Mouse (Mus musculus): ENCODE measurements around the gene Rcbtb2. TPM values are rescaled to one million over a fixed set of nuclear protein-coding genes. Genes with fewer than 3 reads are reported as not detected.

The Rcbtb2 gene
- polyA plus RNA-seq (2014; fragmentation: Nextera tagmentation; extraction: Ambion mirVana), result 203 and 209 TPM in 2 replicates

DNA sequence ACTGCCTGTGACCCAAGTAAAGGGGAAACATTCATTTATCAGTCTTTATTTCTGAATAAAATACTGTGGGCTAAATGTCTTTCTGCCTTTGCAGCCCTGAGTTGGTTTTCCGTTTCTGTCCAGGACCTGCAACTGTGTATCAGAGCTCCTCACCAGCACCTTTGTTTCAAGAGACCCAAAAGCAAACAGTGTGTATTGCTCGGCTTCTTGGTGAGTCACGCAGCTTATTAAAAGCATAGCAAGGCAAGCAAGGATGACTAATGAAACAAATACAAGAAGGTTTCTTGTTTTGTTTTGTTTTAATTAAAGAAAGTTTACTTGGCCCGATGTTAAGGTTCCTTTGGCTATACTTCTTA lies at the start of gene Rcbtb2:
Gene Rcbtb2 (plus strand): TSS at position 115 of the 356 bp plus-strand sequence.
- H3K27ac ChIP-seq (replicated peaks; ENCODE audit: low read depth, low read length), result no peak within 1 kb of the TSS
- DNase-seq (ENCODE audit: low spot score) (no peak), ATAC-seq (replicated peaks; ENCODE audit: insufficient number of reproducible peaks, low FRiP score, low TSS enrichment, low read depth) (no peak)
- H3K9me3 ChIP-seq (replicated peaks; ENCODE audit: control insufficient read depth, low read length), result no peaks in the 10 kb centered on the region
- no peaks in the 10 kb centered on the region for H3K36me3 ChIP-seq (replicated peaks; ENCODE audit: control insufficient read depth, insufficient read depth, low read depth, low read length)
- H3K9ac ChIP-seq (replicated peaks; ENCODE audit: low read length), result no peak within 1 kb of the TSS
- no peak within 1 kb of the TSS for H3K4me2 ChIP-seq (ENCODE audit: low read depth, low read length)
- H3K27me3 ChIP-seq (ENCODE audit: control insufficient read depth, insufficient read depth, low read length), result no peaks in the 10 kb centered on the region
- H3K4me3 ChIP-seq (ENCODE audit: low read depth, low read length), result no peak within 1 kb of the TSS
- no peaks in the 10 kb centered on the region for H3K4me1 ChIP-seq (ENCODE audit: control insufficient read depth, insufficient read depth, low read length)
- 47% methylated on average over 4 of the region's 4 CpGs for WGBS

DNA sequence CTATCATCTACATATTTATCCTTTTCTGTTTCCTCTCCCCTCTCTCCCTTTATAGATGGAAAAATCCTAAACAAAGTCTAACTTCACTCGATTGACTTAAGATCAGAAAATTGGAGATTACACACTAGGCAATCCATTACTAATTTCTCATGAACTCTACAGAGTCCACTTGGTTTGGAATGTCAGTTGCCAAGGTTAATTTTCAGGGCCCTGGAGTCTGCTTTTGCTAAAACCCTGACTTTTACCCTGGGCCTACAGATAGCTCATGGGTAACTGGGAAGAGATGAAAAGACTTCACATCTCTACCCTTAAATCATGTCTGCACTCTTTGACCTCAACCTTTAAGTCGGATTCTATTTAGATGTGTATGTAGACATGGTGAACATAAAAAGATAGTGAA lies 39.3 kb upstream of the Rcbtb2 start:
- no peaks in the 10 kb centered on the region for H3K36me3 ChIP-seq (replicated peaks; ENCODE audit: control insufficient read depth, insufficient read depth, low read depth, low read length)
- no peak for ATAC-seq (replicated peaks; ENCODE audit: insufficient number of reproducible peaks, low FRiP score, low TSS enrichment, low read depth)
- H3K27me3 ChIP-seq (ENCODE audit: control insufficient read depth, insufficient read depth, low read length), result no peaks in the 10 kb centered on the region
- no peak overlapping the region for H3K9ac ChIP-seq (replicated peaks; ENCODE audit: low read length)
- WGBS, result 85% methylated on average over 2 of the region's 2 CpGs
- DNase-seq (ENCODE audit: low spot score), result no peak
- no peak overlapping the region for H3K4me3 ChIP-seq (ENCODE audit: low read depth, low read length)
- no peak overlapping the region for H3K27ac ChIP-seq (replicated peaks; ENCODE audit: low read depth, low read length)
- no peaks in the 10 kb centered on the region for H3K9me3 ChIP-seq (replicated peaks; ENCODE audit: control insufficient read depth, low read length)
- H3K4me2 ChIP-seq (ENCODE audit: low read depth, low read length), result no peak overlapping the region
- H3K4me1 ChIP-seq (ENCODE audit: control insufficient read depth, insufficient read depth, low read length), result no peaks in the 10 kb centered on the region

DNA sequence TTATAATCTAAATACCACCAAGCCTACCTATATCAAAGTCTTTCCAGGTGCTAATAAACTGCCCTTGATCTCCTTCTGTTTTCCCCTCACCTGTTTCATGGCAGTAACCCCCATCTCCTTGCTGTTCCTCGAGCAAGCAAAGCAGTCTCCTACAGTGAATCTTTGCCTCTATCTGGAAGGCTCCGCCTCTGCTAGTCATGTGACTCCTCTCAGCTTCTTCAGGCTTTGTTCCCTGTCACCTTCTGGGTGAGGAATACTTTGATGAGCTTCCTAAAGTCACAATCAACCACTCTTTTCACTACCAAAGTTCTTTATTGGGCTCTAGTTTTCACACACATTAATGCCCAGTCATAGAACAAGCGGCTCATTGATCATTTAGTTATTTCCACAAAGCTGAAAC lies 36.4 kb upstream of the Rcbtb2 start:
- WGBS, result 64% methylated on average over 3 of the region's 3 CpGs
- H3K4me3 ChIP-seq (ENCODE audit: low read depth, low read length), result no peak overlapping the region
- no peaks in the 10 kb centered on the region for H3K4me1 ChIP-seq (ENCODE audit: control insufficient read depth, insufficient read depth, low read length)
- ATAC-seq (replicated peaks; ENCODE audit: insufficient number of reproducible peaks, low FRiP score, low TSS enrichment, low read depth) (no peak), DNase-seq (ENCODE audit: low spot score) (no peak)
- no peak overlapping the region for H3K4me2 ChIP-seq (ENCODE audit: low read depth, low read length)
- H3K27me3 ChIP-seq (ENCODE audit: control insufficient read depth, insufficient read depth, low read length), result no peaks in the 10 kb centered on the region
- H3K9ac ChIP-seq (replicated peaks; ENCODE audit: low read length), result no peak overlapping the region
- no peaks in the 10 kb centered on the region for H3K36me3 ChIP-seq (replicated peaks; ENCODE audit: control insufficient read depth, insufficient read depth, low read depth, low read length)
- no peak overlapping the region for H3K27ac ChIP-seq (replicated peaks; ENCODE audit: low read depth, low read length)
- no peaks in the 10 kb centered on the region for H3K9me3 ChIP-seq (replicated peaks; ENCODE audit: control insufficient read depth, low read length)

DNA sequence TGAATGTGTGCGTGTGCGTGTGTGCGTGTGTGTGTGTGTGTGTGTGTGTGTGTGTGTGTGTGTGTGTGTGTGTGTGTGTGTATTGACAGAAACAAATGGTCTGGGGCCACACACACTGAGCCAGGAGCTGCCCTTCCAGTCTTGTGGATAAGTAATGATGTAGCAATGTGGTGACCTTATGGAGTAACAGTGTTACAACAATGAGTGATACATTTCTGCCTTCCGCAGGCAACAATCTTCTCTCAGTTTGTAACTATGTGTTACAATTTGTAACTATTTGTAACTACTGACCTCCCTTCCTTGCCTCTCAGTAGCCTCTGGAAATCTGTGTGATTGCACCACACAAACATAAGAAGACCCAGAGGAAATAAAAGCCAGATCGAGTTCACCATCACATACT lies 35.6 kb upstream of the Rcbtb2 start:
- no peak overlapping the region for H3K9ac ChIP-seq (replicated peaks; ENCODE audit: low read length)
- ATAC-seq (replicated peaks; ENCODE audit: insufficient number of reproducible peaks, low FRiP score, low TSS enrichment, low read depth) (no peak), DNase-seq (ENCODE audit: low spot score) (no peak)
- no peak overlapping the region for H3K4me2 ChIP-seq (ENCODE audit: low read depth, low read length)
- H3K9me3 ChIP-seq (replicated peaks; ENCODE audit: control insufficient read depth, low read length), result no peaks in the 10 kb centered on the region
- 84% methylated on average over 5 of the region's 5 CpGs for WGBS
- no peaks in the 10 kb centered on the region for H3K27me3 ChIP-seq (ENCODE audit: control insufficient read depth, insufficient read depth, low read length)
- H3K4me3 ChIP-seq (ENCODE audit: low read depth, low read length), result no peak overlapping the region
- no peak overlapping the region for H3K27ac ChIP-seq (replicated peaks; ENCODE audit: low read depth, low read length)
- H3K36me3 ChIP-seq (replicated peaks; ENCODE audit: control insufficient read depth, insufficient read depth, low read depth, low read length), result no peaks in the 10 kb centered on the region
- no peaks in the 10 kb centered on the region for H3K4me1 ChIP-seq (ENCODE audit: control insufficient read depth, insufficient read depth, low read length)

DNA sequence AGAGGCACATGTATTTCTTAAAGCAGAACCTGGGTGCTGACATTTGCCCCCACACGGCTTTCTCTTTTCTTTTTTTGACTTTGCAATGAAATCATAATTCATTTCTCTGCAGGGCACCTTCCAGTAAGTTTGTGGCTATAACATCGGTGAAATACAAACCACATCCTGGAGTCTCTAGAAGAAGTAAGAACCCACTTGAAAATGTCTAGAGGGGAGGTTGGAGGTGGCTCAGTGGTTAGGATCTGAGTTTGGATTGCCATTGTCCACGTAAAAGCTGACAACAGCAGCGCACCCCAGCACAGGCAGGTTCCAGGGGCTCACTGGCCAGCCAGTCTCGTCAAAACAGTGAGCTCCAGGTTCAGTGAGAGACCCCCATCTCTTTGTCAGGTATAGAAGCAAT lies 35.1 kb upstream of the Rcbtb2 start:
- WGBS, result 88% methylated on average over 5 of the region's 5 CpGs
- no peak for DNase-seq (ENCODE audit: low spot score)

DNA sequence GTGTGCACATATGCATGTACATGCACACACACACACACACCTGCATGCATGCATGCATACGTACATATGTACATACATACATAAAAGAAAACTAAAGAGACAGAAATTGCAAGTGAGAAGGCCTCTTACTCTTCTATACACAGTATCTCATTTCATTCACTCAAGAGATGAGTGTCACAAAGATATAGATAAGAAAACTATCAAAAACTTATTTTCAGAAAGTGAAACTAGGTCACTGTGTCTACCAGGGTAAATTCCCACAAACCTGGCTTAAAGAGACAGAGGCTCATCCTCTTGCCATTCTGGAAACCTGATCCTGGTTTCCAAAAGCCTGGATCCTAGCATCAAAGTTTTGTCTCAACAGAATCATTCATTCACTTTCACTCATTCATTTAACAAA lies 34.6 kb upstream of the Rcbtb2 start:
- 88% methylated on average over 1 of the region's 1 CpGs for WGBS
- no peaks in the 10 kb centered on the region for H3K27me3 ChIP-seq (ENCODE audit: control insufficient read depth, insufficient read depth, low read length)
- no peak for ATAC-seq (replicated peaks; ENCODE audit: insufficient number of reproducible peaks, low FRiP score, low TSS enrichment, low read depth)
- H3K36me3 ChIP-seq (replicated peaks; ENCODE audit: control insufficient read depth, insufficient read depth, low read depth, low read length), result no peaks in the 10 kb centered on the region
- H3K4me2 ChIP-seq (ENCODE audit: low read depth, low read length), result no peak overlapping the region
- H3K27ac ChIP-seq (replicated peaks; ENCODE audit: low read depth, low read length), result no peak overlapping the region
- H3K9ac ChIP-seq (replicated peaks; ENCODE audit: low read length), result no peak overlapping the region
- no peak overlapping the region for H3K4me3 ChIP-seq (ENCODE audit: low read depth, low read length)
- H3K9me3 ChIP-seq (replicated peaks; ENCODE audit: control insufficient read depth, low read length), result no peaks in the 10 kb centered on the region
- H3K4me1 ChIP-seq (ENCODE audit: control insufficient read depth, insufficient read depth, low read length), result no peaks in the 10 kb centered on the region
- DNase-seq (ENCODE audit: low spot score), result no peak

More for the DNA sequence above, 35.1 kb upstream of the Rcbtb2 start:
- Histone ChIP-seq H3K27ac (replicated peaks; ENCODE audit: low read depth, low read length) (no peak overlapping the region), H3K4me3 (ENCODE audit: low read depth, low read length) (no peak overlapping the region), H3K27me3 (ENCODE audit: control insufficient read depth, insufficient read depth, low read length) (no peaks in the 10 kb centered on the region), H3K4me1 (ENCODE audit: control insufficient read depth, insufficient read depth, low read length) (no peaks in the 10 kb centered on the region), H3K4me2 (ENCODE audit: low read depth, low read length) (no peak overlapping the region), H3K9me3 (replicated peaks; ENCODE audit: control insufficient read depth, low read length) (no peaks in the 10 kb centered on the region), H3K36me3 (replicated peaks; ENCODE audit: control insufficient read depth, insufficient read depth, low read depth, low read length) (no peaks in the 10 kb centered on the region), H3K9ac (replicated peaks; ENCODE audit: low read length) (no peak overlapping the region)
- ATAC-seq (replicated peaks; ENCODE audit: insufficient number of reproducible peaks, low FRiP score, low TSS enrichment, low read depth), result no peak

DNA sequence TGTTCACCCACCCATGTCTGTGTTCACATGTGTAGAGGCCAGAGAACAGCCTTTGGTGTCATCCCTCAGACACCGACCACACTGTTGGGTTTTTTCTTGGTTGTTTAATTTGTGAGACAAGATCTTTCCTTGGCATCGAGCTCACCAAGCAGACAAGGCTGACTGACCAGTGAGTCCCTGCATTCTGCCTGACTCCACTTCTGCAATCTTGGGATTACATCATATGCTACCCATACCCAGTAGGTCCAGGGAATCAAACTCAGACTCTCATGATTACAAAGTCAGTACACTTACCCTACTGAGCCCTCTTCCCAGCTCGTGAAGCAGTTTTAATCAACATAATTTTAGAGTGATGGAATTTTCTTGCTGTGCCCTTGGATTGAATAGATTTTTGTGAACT lies 30.0 kb upstream of the Rcbtb2 start:
- H3K4me3 ChIP-seq (ENCODE audit: low read depth, low read length), result no peak overlapping the region
- H3K4me2 ChIP-seq (ENCODE audit: low read depth, low read length), result no peak overlapping the region
- no peaks in the 10 kb centered on the region for H3K27me3 ChIP-seq (ENCODE audit: control insufficient read depth, insufficient read depth, low read length)
- H3K4me1 ChIP-seq (ENCODE audit: control insufficient read depth, insufficient read depth, low read length), result no peaks in the 10 kb centered on the region
- H3K36me3 ChIP-seq (replicated peaks; ENCODE audit: control insufficient read depth, insufficient read depth, low read depth, low read length), result no peaks in the 10 kb centered on the region
- no peak overlapping the region for H3K9ac ChIP-seq (replicated peaks; ENCODE audit: low read length)
- no peak for ATAC-seq (replicated peaks; ENCODE audit: insufficient number of reproducible peaks, low FRiP score, low TSS enrichment, low read depth)
- no peak overlapping the region for H3K27ac ChIP-seq (replicated peaks; ENCODE audit: low read depth, low read length)
- H3K9me3 ChIP-seq (replicated peaks; ENCODE audit: control insufficient read depth, low read length), result no peaks in the 10 kb centered on the region
- no peak for DNase-seq (ENCODE audit: low spot score)
- 80% methylated on average over 3 of the region's 3 CpGs for WGBS

DNA sequence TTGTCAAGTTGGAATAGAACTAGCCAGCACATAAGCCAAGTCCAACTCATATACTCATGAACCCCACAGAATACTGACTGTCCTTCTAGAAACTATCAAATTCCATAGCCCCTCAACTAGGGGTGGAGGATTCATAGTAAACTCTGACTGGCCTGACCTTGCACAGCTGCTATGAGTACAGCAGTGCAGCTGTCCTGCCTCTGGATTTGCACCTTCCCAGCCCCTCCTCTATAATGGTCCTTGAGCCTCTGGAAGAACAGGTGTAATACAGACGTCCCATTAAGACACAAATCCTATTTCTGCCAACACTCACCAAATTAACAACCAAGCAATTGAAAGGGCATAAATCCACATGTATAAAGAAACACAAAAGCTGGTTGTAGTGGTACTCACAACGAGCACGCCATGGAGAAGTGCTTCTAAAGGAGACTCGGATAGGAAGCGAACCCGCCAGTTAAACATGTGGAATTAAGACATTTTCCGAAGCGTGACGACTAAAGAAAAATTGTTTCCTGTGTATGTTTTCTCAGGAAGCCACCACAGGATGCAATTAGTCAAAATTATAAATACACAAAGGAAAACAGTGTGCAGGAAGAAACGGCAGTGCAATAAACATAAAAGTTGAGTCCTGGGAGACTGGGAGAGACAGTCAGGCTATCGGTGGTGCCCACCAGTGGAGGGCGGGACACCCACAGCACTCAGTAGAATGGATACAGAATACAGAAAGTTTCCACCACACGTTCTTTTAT lies 27.9 kb upstream of the Rcbtb2 start:
- Histone ChIP-seq H3K36me3 (replicated peaks; ENCODE audit: control insufficient read depth, insufficient read depth, low read depth, low read length) (no peaks in the 10 kb centered on the region), H3K27me3 (ENCODE audit: control insufficient read depth, insufficient read depth, low read length) (no peaks in the 10 kb centered on the region), H3K27ac (replicated peaks; ENCODE audit: low read depth, low read length) (no peak overlapping the region), H3K9ac (replicated peaks; ENCODE audit: low read length) (no peak overlapping the region), H3K9me3 (replicated peaks; ENCODE audit: control insufficient read depth, low read length) (no peaks in the 10 kb centered on the region), H3K4me1 (ENCODE audit: control insufficient read depth, insufficient read depth, low read length) (no peaks in the 10 kb centered on the region), H3K4me3 (ENCODE audit: low read depth, low read length) (no peak overlapping the region), H3K4me2 (ENCODE audit: low read depth, low read length) (no peak overlapping the region)
- DNase-seq (ENCODE audit: low spot score), result no peak
- no peak for ATAC-seq (replicated peaks; ENCODE audit: insufficient number of reproducible peaks, low FRiP score, low TSS enrichment, low read depth)
- 61% methylated on average over 13 of the region's 13 CpGs for WGBS

All from embryonic facial prominence, embryonic 11.5 days (tissue).